ENCODE assay signal across 9 mouse cellular contexts in genomic region chr1:34602363-34602762, GRCm38 (mm10). TPM values are rescaled to one million over a fixed set of nuclear protein-coding genes. Genes with fewer than 3 reads are reported as not detected.
DNase-seq lines count a peak whose midpoint lies in the region; ATAC-seq and TF ChIP-seq lines count a peak whose summit lies in the region.
"Had no signal": no experiment of that assay in that cellular context is flagged by ENCODE, and none has a peak within 500 bp of the region (broad histone marks: within the 10 kb centered on the region; RNA-seq: fewer than 3 reads in every experiment).

No protein-coding gene starts in this region.

- TF ChIP-seq EP300 in CH12.LX (IDR thresholded peaks at IDR 0.05; ENCODE audit: low read length), result no peak

- DNase-seq in CH12.LX (ENCODE audit: extremely low read depth), result peak; percentile 82
- DNase-seq in adrenal gland, adult 2 months, result peak; percentile 44
- peak; percentile 91 for DNase-seq in embryo, embryonic 10 days (ENCODE audit: low spot score)
- DNase-seq in gonadal fat pad, adult 2 months (ENCODE audit: low read depth), result peak; percentile 1
- DNase-seq in liver, embryonic 13.5 days, result peak; percentile 40
- DNase-seq in thymus, adult 2 months, result peak; percentile 46

- 15% methylated on average over 8 of the region's 8 CpGs for WGBS in kidney, embryonic 14.5 days
- 7% methylated on average over 8 of the region's 8 CpGs for WGBS in liver, embryonic 13.5 days (ENCODE audit: insufficient replicate concordance)
- WGBS in neural tube, embryonic 13.5 days, result 19% methylated on average over 8 of the region's 8 CpGs
- WGBS in thymus, adult 2 months, result 18% methylated on average over 8 of the region's 8 CpGs

- peak; percentile 87 for ATAC-seq in kidney, embryonic 14.5 days (ENCODE audit: low FRiP score, low TSS enrichment)
- no peak for ATAC-seq in liver, embryonic 13.5 days (ENCODE audit: low read depth)
- peak; percentile 69 for ATAC-seq in neural tube, embryonic 13.5 days (ENCODE audit: low read depth)

- no peak for TF ChIP-seq POLR2A in CH12.LX (IDR thresholded peaks at IDR 0.05; ENCODE audit: low read depth, low read length)
- no peak for TF ChIP-seq POLR2A in thymus, adult 2 months (IDR thresholded peaks at IDR 0.05; ENCODE audit: control insufficient read depth, extremely low read depth, insufficient read depth, low read length, poor library complexity)

- H3K79me2 ChIP-seq in CH12.LX (replicated peaks; ENCODE audit: control insufficient read depth, extremely low read depth, insufficient read depth, poor library complexity, severe bottlenecking), result no peaks in the 10 kb centered on the region

- peaks cover 0 to 20% of the 10 kb centered on the region in 2 experiments; a peak in 2 of 4 replicates for H3K4me1 ChIP-seq in CH12.LX (ENCODE audit: control insufficient read depth in 1 of 2, insufficient read depth in 2 of 2)
- H3K4me1 ChIP-seq in kidney, embryonic 14.5 days (ENCODE audit: control insufficient read depth, insufficient read depth, low read length), result no peaks in the 10 kb centered on the region
- H3K4me1 ChIP-seq in liver, embryonic 13.5 days (replicated peaks), result no peaks in the 10 kb centered on the region
- no peaks in the 10 kb centered on the region for H3K4me1 ChIP-seq in neural tube, embryonic 13.5 days (replicated peaks)
- H3K4me1 ChIP-seq in thymus, adult 2 months (replicated peaks; ENCODE audit: control insufficient read depth, insufficient read depth, low read length), result no peaks in the 10 kb centered on the region

- H3K36me3 ChIP-seq in CH12.LX (replicated peaks in 1 of 2; ENCODE audit: control insufficient read depth in 1 of 2, insufficient read depth in 1 of 2, low read length in 1 of 2), result no peaks in the 10 kb centered on the region
- H3K36me3 ChIP-seq in kidney, embryonic 14.5 days (ENCODE audit: control insufficient read depth, insufficient read depth, low read length), result no peaks in the 10 kb centered on the region
- no peaks in the 10 kb centered on the region for H3K36me3 ChIP-seq in liver, embryonic 13.5 days
- no peaks in the 10 kb centered on the region for H3K36me3 ChIP-seq in neural tube, embryonic 13.5 days
- H3K36me3 ChIP-seq in thymus, adult 2 months (ENCODE audit: control insufficient read depth, insufficient read depth, low read length), result no peaks in the 10 kb centered on the region

- H3K4me3 ChIP-seq in CH12.LX (replicated peaks in 1 of 3; ENCODE audit: low read depth in 2 of 3, low read length in 2 of 3, poor library complexity in 1 of 3), result no peak overlapping the region
- no peak overlapping the region for H3K4me3 ChIP-seq in kidney, embryonic 14.5 days (ENCODE audit: low read length)
- no peak overlapping the region for H3K4me3 ChIP-seq in liver, embryonic 13.5 days (replicated peaks)
- H3K4me3 ChIP-seq in neural tube, embryonic 13.5 days, result no peak overlapping the region
- no peak overlapping the region for H3K4me3 ChIP-seq in thymus, adult 2 months (ENCODE audit: control insufficient read depth, insufficient read depth, low read length)

- peak; percentile 61 to 97 for TF ChIP-seq CTCF in CH12.LX (conservative IDR thresholded peaks at IDR 0.05 in 1 of 2, IDR thresholded peaks at IDR 0.05 in 1 of 2; ENCODE audit: low read depth in 2 of 2, low read length in 2 of 2)
- peak; percentile 86 for TF ChIP-seq CTCF in thymus, adult 2 months (IDR thresholded peaks at IDR 0.05; ENCODE audit: borderline replicate concordance, control insufficient read depth, extremely low read depth, insufficient read depth, low read length, poor library complexity)

- in situ Hi-C loops in CH12.LX (cut with MboI; ENCODE audit: low pct_ligation_motif_present, low pct_unique_long_range_greater_than_20kb, low sequenced_read_pairs), result no loop called here

- H3K9ac ChIP-seq in CH12.LX (ENCODE audit: insufficient read depth, low read depth), result no peak overlapping the region
- H3K9ac ChIP-seq in kidney, embryonic 14.5 days (ENCODE audit: low read depth, low read length), result no peak overlapping the region
- no peak overlapping the region for H3K9ac ChIP-seq in liver, embryonic 13.5 days
- H3K9ac ChIP-seq in neural tube, embryonic 13.5 days, result no peak overlapping the region

- H3K27ac ChIP-seq in CH12.LX (ENCODE audit: insufficient read depth, low read depth), result no peak overlapping the region
- no peak overlapping the region for H3K27ac ChIP-seq in kidney, embryonic 14.5 days (ENCODE audit: low read depth, low read length)
- no peak overlapping the region for H3K27ac ChIP-seq in liver, embryonic 13.5 days
- H3K27ac ChIP-seq in neural tube, embryonic 13.5 days (replicated peaks), result no peak overlapping the region
- H3K27ac ChIP-seq in thymus, adult 2 months (ENCODE audit: control insufficient read depth, insufficient read depth, low read length), result no peak overlapping the region

- peak; percentile 88 for TF ChIP-seq RAD21 in CH12.LX (IDR thresholded peaks at IDR 0.05; ENCODE audit: low read depth, low read length)

- H3K9me3 ChIP-seq in CH12.LX (replicated peaks; ENCODE audit: low read length), result no peaks in the 10 kb centered on the region
- no peaks in the 10 kb centered on the region for H3K9me3 ChIP-seq in kidney, embryonic 14.5 days (ENCODE audit: control insufficient read depth, low read length)
- no peaks in the 10 kb centered on the region for H3K9me3 ChIP-seq in liver, embryonic 13.5 days (replicated peaks)
- H3K9me3 ChIP-seq in neural tube, embryonic 13.5 days, result no peaks in the 10 kb centered on the region

- no peak overlapping the region for H3K4me2 ChIP-seq in CH12.LX (ENCODE audit: insufficient read depth, low read depth, poor library complexity, severe bottlenecking)
- no peak overlapping the region for H3K4me2 ChIP-seq in kidney, embryonic 14.5 days (replicated peaks; ENCODE audit: low read depth, low read length)
- H3K4me2 ChIP-seq in liver, embryonic 13.5 days, result no peak overlapping the region
- H3K4me2 ChIP-seq in neural tube, embryonic 13.5 days, result no peak overlapping the region

- peaks cover 6% of the 10 kb centered on the region for H3K27me3 ChIP-seq in CH12.LX (replicated peaks)
- H3K27me3 ChIP-seq in kidney, embryonic 14.5 days (ENCODE audit: control insufficient read depth, insufficient read depth, low read length), result no peaks in the 10 kb centered on the region
- H3K27me3 ChIP-seq in liver, embryonic 13.5 days, result no peaks in the 10 kb centered on the region
- H3K27me3 ChIP-seq in neural tube, embryonic 13.5 days, result no peaks in the 10 kb centered on the region
- no peaks in the 10 kb centered on the region for H3K27me3 ChIP-seq in thymus, adult 2 months (ENCODE audit: control insufficient read depth, insufficient read depth, low read length)

- dilution Hi-C loops in CH12.LX (cut with MboI; ENCODE audit: extremely low pct_ligation_motif_present, extremely low pct_unique_long_range_greater_than_20kb, low sequenced_read_pairs), result no loop called here

TF ChIP-seq in CH12.LX, 34 proteins besides CTCF, POLR2A, EP300 and RAD21:
- no peak for TF ChIP-seq JUN (IDR thresholded peaks at IDR 0.05; ENCODE audit: insufficient read depth, low read depth, low read length)
- no peak for TF ChIP-seq USF2 (conservative IDR thresholded peaks at IDR 0.05; ENCODE audit: low read depth, low read length)
- no peak for TF ChIP-seq MYC (IDR thresholded peaks at IDR 0.05; ENCODE audit: low read depth, low read length)
- peak; percentile 25; the same call in 1 of the 2 replicates for TF ChIP-seq NELFE (IDR thresholded peaks at IDR 0.05; ENCODE audit: low read depth, low read length)
- TF ChIP-seq ZC3H11A (IDR thresholded peaks at IDR 0.05; ENCODE audit: low read depth, low read length), result peak; percentile 89
- peak; percentile 98 for TF ChIP-seq SMC3 (IDR thresholded peaks at IDR 0.05; ENCODE audit: low read depth, low read length)
- no peak for TF ChIP-seq CHD1 (IDR thresholded peaks at IDR 0.05; ENCODE audit: low read depth, low read length)
- TF ChIP-seq KAT2A (IDR thresholded peaks at IDR 0.05; ENCODE audit: insufficient replicate concordance, low read length), result no peak
- peak; percentile 44; the same call in 1 of the 2 replicates for TF ChIP-seq IRF4 (IDR thresholded peaks at IDR 0.05; ENCODE audit: low read depth, low read length)
- TF ChIP-seq E2F4 (IDR thresholded peaks at IDR 0.05; ENCODE audit: insufficient replicate concordance, low read depth, low read length), result no peak

RNA-seq across cellular contexts. Expression of gene Amer3, which starts 22.9 kb away (rescaled TPM):
- total RNA-seq in CH12.LX (2012; rRNA removed) (0.04 TPM in 1 of 2 replicates, not detected in the other), CH12.LX (2014; rRNA removed) (0.09 and 0.17 TPM in 2 replicates)
- polyA plus RNA-seq in CH12.LX (2012; ENCODE audit: insufficient read length, low read depth), result 0.15 and 0.20 TPM in 2 replicates
- under 1 TPM; 0.63 to 0.97 TPM for total RNA-seq in adrenal gland, adult 2 months (2021)
- polyA plus RNA-seq in adrenal gland, adult 2 months (2012; rRNA removed), result 0.16 and 0.57 TPM in 2 replicates
- not detected in 2 replicates for polyA plus RNA-seq in gonadal fat pad, adult 2 months (2012; rRNA removed)
- polyA plus RNA-seq in kidney, embryonic 14.5 days (2014; fragmentation: Nextera tagmentation; extraction: Ambion mirVana), result not detected in 2 replicates
- polyA plus RNA-seq in liver, embryonic 13.5 days (2015; fragmentation: Nextera tagmentation; extraction: Ambion mirVana), result 0.02 TPM in 1 of 2 replicates, not detected in the other
- polyA plus RNA-seq in neural tube, embryonic 13.5 days (2015; fragmentation: Nextera tagmentation; extraction: Ambion mirVana), result 19.6 and 21.9 TPM in 2 replicates
- not detected in 2 replicates for polyA plus RNA-seq in thymus, adult 2 months (2012; rRNA removed)

RNA-seq across cellular contexts. Expression of gene Prss40, which starts 41.6 kb away (rescaled TPM):
- not detected in 2 replicates for total RNA-seq in CH12.LX (2012; rRNA removed)
- not detected in 2 replicates for total RNA-seq in CH12.LX (2014; rRNA removed)
- not detected in 2 replicates for polyA plus RNA-seq in CH12.LX (2012; ENCODE audit: insufficient read length, low read depth)
- not detected for total RNA-seq in adrenal gland, adult 2 months (2021)
- not detected in 2 replicates for polyA plus RNA-seq in adrenal gland, adult 2 months (2012; rRNA removed)
- 0.28 and 0.31 TPM in 2 replicates for polyA plus RNA-seq in gonadal fat pad, adult 2 months (2012; rRNA removed)
- not detected in 2 replicates for polyA plus RNA-seq in kidney, embryonic 14.5 days (2014; fragmentation: Nextera tagmentation; extraction: Ambion mirVana)
- polyA plus RNA-seq in liver, embryonic 13.5 days (2015; fragmentation: Nextera tagmentation; extraction: Ambion mirVana), result not detected in 2 replicates
- polyA plus RNA-seq in neural tube, embryonic 13.5 days (2015; fragmentation: Nextera tagmentation; extraction: Ambion mirVana), result not detected in 2 replicates
- polyA plus RNA-seq in thymus, adult 2 months (2012; rRNA removed), result not detected in 2 replicates
- polyA plus RNA-seq: heart, embryonic 16.5 days had no signal

Comparison
In these comparisons a context has a peak if more than half of its experiments do, and no peak if none do; other contexts are left out.
1. DNase-seq: peak in every context shown above with its lines; median percentile 91 in embryo, embryonic 10 days; 82 in CH12.LX; 46 in thymus, adult 2 months; 44 in adrenal gland, adult 2 months; 40 in liver, embryonic 13.5 days; 1 in gonadal fat pad, adult 2 months.
2. RNA of gene Amer3, which starts 22.9 kb away (polyA plus RNA-seq): 19.6 to 21.9 TPM in neural tube, embryonic 13.5 days; 0.15 to 0.20 TPM in CH12.LX, 0.16 to 0.57 TPM in adrenal gland, adult 2 months, 0.02 TPM in liver, embryonic 13.5 days, not detected in gonadal fat pad, adult 2 months, not detected in kidney, embryonic 14.5 days and not detected in thymus, adult 2 months; every median in the first group is over 10 times any median in the second.